Mouse (Mus musculus): Measurements from ENCODE around the gene Cxcr4.
A peak's percentile ranks its signal among the peaks of the same experiment; 100 is the strongest.
"Not testable (repeated sequence)": the region's sequence is repeated elsewhere in the genome, so short reads cannot be mapped to it uniquely, and the experiment has no call there.

Gene Cxcr4

GRCm38 (mm10) chr1:128597209-128597782 is 5.2 kb upstream of the Cxcr4 start:
- DNase-seq: no peak

- DNase-seq: no peak
Measured at GRCm38 (mm10) chr1:128595528-128595927, 3.4 kb upstream of the Cxcr4 start.

GRCm38 (mm10) chr1:128595105-128595420 is 3.0 kb upstream of the Cxcr4 start:
- no peak for DNase-seq

- no peak for DNase-seq
Measured at GRCm38 (mm10) chr1:128594353-128595104, 2.4 kb upstream of the Cxcr4 start.

- DNase-seq: no peak
Measured at GRCm38 (mm10) chr1:128592961-128593501, 938 bp upstream of the Cxcr4 start.

GRCm38 (mm10) chr1:128591721-128592210 is 327 bp downstream of the Cxcr4 start:
- no peak for DNase-seq

GRCm38 (mm10) chr1:128590816-128591720 is 1.0 kb downstream of the Cxcr4 start:
- peak in 1 of 2 experiments; percentile 17 for DNase-seq

GRCm38 (mm10) chr1:128590011-128590410 is 2.1 kb downstream of the Cxcr4 start:
- DNase-seq: no peak

- DNase-seq: no peak
Measured at GRCm38 (mm10) chr1:128589488-128589887, 2.6 kb downstream of the Cxcr4 start.

- DNase-seq: no peak
Measured at GRCm38 (mm10) chr1:128588337-128588736, 3.8 kb downstream of the Cxcr4 start.

- DNase-seq: no peak
Measured at GRCm38 (mm10) chr1:128586928-128587780, 4.9 kb downstream of the Cxcr4 start.

GRCm38 (mm10) chr1:128586162-128586927 is 5.7 kb downstream of the Cxcr4 start:
- no peak for DNase-seq

- no peak for DNase-seq
Measured at GRCm38 (mm10) chr1:128585396-128586161, 6.5 kb downstream of the Cxcr4 start.

GRCm38 (mm10) chr1:128584716-128585115 is 7.4 kb downstream of the Cxcr4 start:
- DNase-seq: not testable (repeated sequence)

GRCm38 (mm10) chr1:128583279-128583872 is 8.7 kb downstream of the Cxcr4 start:
- DNase-seq: no peak

- DNase-seq: no peak
Measured at GRCm38 (mm10) chr1:128580321-128580720, 11.8 kb downstream of the Cxcr4 start.

GRCm38 (mm10) chr1:128578454-128578853 is 13.6 kb downstream of the Cxcr4 start:
- DNase-seq: no peak

- no peak for DNase-seq
Measured at GRCm38 (mm10) chr1:128575096-128575495, 17.0 kb downstream of the Cxcr4 start.

- no peak for DNase-seq
Measured at GRCm38 (mm10) chr1:128571033-128571432, 21.1 kb downstream of the Cxcr4 start.

- no peak for DNase-seq
Measured at GRCm38 (mm10) chr1:128569992-128570648, 22.0 kb downstream of the Cxcr4 start.
